Mouse (Mus musculus) heart, adult 11 months (tissue): ENCODE data around the gene Qk.
A peak's percentile ranks its signal among the peaks of the same experiment; 100 is the strongest.

Experiments used
- DNase-seq: peaks from one replicate; pipeline ENCODE4 v3.0.0; 2022

Gene Qk

DNA sequence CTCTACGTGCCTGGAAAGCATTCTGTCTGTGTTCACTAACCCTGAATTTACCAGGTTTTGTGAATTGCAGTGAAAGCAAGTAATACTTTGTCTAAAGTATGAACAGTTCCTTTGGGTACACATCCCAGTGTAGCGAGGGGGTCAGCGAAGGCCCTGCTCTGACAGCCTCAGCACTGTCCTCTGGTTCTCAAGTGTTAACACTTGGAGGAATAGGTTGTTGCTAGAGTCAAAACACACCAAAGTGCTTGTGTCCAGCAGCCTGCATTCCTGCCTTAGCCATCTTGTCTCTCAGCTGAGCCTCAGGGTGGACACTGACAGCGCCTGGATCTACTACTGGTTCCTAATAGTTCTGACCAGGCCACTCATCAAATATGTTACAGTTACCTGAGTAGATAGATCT is 6.3 kb upstream of the Qk start:
- peak; percentile 83 for DNase-seq

DNA sequence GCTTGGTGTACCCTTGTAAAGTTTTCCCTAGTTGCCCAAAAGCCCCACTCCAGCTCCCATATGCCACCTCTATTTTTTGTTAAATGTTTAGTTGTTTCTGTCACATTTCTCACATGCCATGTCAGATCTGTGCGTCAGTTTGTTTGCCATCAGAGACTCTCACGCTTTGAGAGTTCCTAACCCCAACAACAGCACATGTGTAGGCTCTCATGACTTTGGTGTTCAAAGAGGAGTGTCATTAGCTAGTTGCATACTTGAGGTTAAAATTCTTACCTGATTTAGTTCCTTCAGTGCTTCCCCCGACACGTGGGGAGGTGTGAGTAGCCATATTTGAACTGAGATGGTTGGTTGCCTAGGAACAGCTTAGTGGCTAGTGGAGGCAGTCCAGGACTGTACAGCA is 2.1 kb upstream of the Qk start:
- DNase-seq: no peak

DNA sequence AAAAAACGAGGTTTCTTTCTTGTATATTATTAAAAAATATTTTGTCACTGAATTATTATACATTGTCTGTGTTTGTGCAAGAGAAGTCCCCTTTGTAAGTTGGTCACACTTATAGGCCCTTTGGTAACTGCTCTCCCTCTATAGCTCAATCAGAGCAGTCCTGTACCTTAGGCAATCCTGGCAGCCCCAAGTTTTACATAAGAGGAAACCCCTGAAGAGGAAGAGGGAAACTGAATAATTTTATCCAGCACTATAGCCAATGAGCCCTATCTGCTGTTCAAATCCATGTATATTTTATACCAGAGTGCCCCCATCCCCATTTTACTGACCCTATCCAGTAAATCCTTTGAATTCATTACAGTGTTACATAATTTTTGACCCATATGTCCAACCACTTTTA is 1.4 kb upstream of the Qk start:
- no peak for DNase-seq

GRCm38 (mm10) chr17:10320456-10320790 is 769 bp upstream of the Qk start:
- no peak for DNase-seq

DNA sequence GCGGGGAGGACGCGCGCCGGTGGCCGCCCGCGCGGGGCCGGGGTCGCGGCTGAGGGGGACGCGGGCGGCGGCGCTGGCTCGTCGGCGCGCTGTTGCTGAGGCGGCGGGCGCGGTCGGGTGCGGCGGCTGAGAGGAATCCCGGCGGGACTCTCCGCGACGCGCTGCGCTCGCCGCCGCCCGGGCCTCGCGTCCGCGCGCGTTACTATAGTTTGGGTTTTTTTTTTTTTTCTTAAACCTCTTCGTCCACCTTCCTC is 296 bp downstream of the Qk start:
- no peak for DNase-seq

DNA sequence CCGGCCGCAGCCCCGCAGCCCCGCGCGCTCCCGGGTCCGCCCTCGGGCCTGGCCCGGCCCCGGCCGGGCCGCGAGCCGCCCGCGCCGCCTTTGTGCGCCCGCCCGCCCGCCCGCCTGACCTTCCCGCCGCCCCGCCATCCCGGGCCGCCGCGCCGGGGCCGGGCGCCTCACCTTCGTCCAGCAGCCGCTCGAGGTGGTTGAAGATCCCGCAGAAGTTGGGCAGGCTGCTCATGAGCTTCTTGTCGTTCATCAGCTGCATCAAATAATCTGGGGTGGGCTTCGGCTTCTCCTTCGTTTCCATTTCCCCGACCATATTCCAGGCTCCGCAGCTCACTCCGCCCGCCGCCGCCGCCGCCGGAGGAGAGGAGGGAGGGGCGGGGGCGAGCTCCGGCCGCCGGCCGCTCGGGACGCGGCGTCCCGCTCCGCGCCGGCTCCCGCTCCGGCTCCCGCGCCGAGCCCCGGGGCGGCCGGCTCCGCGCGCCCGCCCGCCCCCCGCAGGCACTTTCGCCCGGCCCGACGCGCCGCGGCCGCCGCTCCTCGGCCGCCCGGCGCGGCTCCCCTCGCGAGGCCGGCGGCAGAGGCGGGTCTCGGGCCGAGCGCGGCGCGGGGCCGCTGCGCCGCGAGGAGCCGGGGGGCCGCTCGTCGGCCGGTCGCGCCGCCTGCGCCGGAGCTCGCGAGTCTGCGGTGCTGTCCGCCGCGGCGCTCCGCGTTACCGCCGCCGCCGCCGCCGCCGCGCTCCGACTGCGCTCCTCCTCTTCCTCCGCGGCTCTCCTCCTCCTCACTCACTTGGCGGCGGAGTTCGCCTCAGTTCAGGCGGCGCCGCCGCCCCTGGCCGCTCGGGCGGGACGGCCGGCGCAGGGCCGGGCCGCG is 858 bp downstream of the Qk start:
- DNase-seq: peak; percentile 99

- DNase-seq: peak; percentile 97
Measured at GRCm38 (mm10) chr17:10317981-10318551, 1.6 kb downstream of the Qk start.

DNA sequence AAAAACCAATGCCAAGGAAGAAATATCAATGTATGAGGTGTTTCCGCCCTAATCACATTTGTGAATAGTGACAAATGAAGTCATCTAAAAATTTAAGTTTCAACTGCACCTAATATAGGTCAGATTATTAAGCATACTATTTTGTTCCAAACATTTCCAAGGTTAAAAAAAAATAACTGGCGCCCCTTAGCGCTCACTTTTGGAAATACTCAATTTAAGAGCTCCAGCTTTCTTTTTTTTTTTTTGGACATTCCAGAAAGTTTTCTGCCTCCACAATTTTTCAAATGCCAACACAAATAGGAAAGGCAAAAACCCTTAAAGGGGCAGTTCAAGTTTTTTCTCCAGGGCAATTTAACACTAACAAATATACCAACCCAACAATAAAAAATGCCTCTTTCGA is 2.5 kb downstream of the Qk start:
- no peak for DNase-seq

- no peak for DNase-seq
Measured at GRCm38 (mm10) chr17:10316446-10316845, 3.2 kb downstream of the Qk start.

DNA sequence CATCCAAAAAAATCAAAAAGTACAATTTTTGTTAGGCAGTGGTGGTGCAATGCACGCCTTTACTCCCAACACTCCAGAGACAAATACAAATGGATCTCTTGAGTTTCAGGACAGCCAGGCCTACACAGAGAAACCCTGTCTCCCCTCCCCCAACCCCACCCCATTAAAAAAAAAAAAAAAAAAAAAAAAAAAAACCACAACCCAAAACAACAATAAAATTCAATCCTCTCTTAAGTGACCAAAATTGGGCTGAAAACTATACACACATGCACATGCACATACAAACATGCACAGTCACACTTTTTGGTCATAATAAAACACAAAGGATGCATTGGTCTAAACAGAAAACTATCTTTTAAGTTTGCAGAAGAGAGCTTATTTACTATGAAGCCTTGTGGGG is 9.6 kb downstream of the Qk start:
- no peak for DNase-seq

- peak; percentile 96 for DNase-seq
Measured at GRCm38 (mm10) chr17:10309135-10309623, 10.5 kb downstream of the Qk start.

- no peak for DNase-seq
Measured at GRCm38 (mm10) chr17:10306424-10306823, 13.2 kb downstream of the Qk start.

GRCm38 (mm10) chr17:10304001-10304400 is 15.7 kb downstream of the Qk start:
- no peak for DNase-seq

- DNase-seq: no peak
Measured at GRCm38 (mm10) chr17:10300968-10301795, 18.5 kb downstream of the Qk start.

DNA sequence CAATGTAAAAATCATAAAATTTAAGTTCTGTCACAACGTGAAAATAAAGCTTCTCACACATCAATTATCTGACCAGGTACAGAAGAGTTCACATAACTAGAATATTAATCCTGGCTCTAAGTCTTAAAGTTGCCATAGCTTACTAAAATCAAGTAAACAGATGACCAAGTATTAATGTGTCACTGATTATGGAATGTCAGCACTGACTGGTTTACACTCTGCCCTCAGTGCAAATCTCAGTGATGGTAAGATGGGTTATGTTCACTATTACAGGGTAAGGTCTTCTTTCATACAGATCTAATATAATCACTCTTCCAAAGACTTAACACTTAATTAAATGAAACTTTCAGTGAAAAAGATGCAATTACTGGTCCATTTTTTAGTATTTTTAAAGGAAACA is 20.3 kb downstream of the Qk start:
- no peak for DNase-seq

- no peak for DNase-seq
Measured at GRCm38 (mm10) chr17:10292520-10292919, 27.1 kb downstream of the Qk start.

DNA sequence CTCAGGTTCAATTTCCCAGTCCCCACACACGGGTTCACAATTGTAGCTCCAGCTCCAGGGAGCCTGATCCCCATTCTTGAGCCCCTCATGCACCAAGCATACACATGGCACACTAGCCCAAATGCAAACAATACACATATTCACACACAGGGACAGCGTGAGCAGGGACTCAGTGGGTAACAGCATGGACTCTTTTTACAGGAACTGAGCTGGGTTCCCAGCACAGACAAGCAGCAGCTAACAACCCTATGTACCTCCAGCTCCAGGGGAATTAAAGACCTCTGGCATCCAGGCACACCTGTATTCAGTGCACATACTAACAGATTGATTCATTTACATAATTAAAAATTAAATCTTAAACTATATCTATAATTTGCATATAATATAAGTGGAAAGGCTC is 34.9 kb downstream of the Qk start:
- DNase-seq: peak; percentile 87

- peak; percentile 88 for DNase-seq
Measured at GRCm38 (mm10) chr17:10279532-10279931, 40.1 kb downstream of the Qk start.

- DNase-seq: no peak
Measured at GRCm38 (mm10) chr17:10269518-10269917, 50.1 kb downstream of the Qk start.

GRCm38 (mm10) chr17:10268468-10268867 is 51.2 kb downstream of the Qk start:
- no peak for DNase-seq

GRCm38 (mm10) chr17:10266207-10266606 is 53.4 kb downstream of the Qk start:
- DNase-seq: no peak

- DNase-seq: no peak
Measured at GRCm38 (mm10) chr17:10251252-10251958, 68.2 kb downstream of the Qk start.

GRCm38 (mm10) chr17:10240081-10240480 is 79.6 kb downstream of the Qk start:
- DNase-seq: peak; percentile 83
